Mouse (Mus musculus) E14TG2a.4 (cell line): ENCODE data around the gene Srgap1.

ENCODE experiments used
- H3K27me3 ChIP-seq: 2 replicates; pipeline ENCODE4 v1.6.1; 2014; ENCODE audit warnings: low read length, control low read depth; ENCODE audit not compliant: insufficient read depth
- H3K36me3 ChIP-seq: 2 replicates; pipeline ENCODE4 v1.6.1; 2014; ENCODE audit warnings: low read length, control low read depth; ENCODE audit not compliant: insufficient read depth
- H3K4me1 ChIP-seq: replicated peaks from 2 replicates; pipeline ENCODE4 v1.6.1; 2014; ENCODE audit warnings: low read depth, low read length, control low read depth
- H3K4me3 ChIP-seq: replicated peaks from 2 replicates; pipeline ENCODE4 v1.5.1; 2014; ENCODE audit warnings: mild to moderate bottlenecking, low read length
- H3K9me3 ChIP-seq: 2 replicates; pipeline ENCODE4 v1.6.1; 2014; ENCODE audit warnings: low read length, control low read depth
- CTCF ChIP-seq: conservative IDR thresholded peaks from 2 replicates; pipeline ENCODE4 v1.5.1; 2014; ENCODE audit warnings: low read length
- NANOG ChIP-seq: IDR thresholded peaks from 2 replicates; pipeline ENCODE4 v1.6.1; 2014; ENCODE audit warnings: borderline replicate concordance, low read length, mixed read lengths
- POU5F1 ChIP-seq: IDR thresholded peaks from 2 replicates; pipeline ENCODE4 v1.6.1; 2014; ENCODE audit warnings: low read length, borderline replicate concordance

The Srgap1 gene

GRCm38 (mm10) chr10:122012321-122012720 is 34.8 kb downstream of the Srgap1 start:
- Histone ChIP-seq H3K4me1 (peaks cover 12% of the 10 kb centered on the region), H3K27me3 (no peaks in the 10 kb centered on the region), H3K36me3 (no peaks in the 10 kb centered on the region), H3K9me3 (no peaks in the 10 kb centered on the region), H3K4me3 (no peak overlapping the region)
- TF ChIP-seq NANOG (no peak), CTCF (no peak), POU5F1 (no peak)

- H3K4me3 ChIP-seq = no peak overlapping the region
- TF ChIP-seq POU5F1 (no peak), CTCF (no peak), NANOG (no peak)
Observed at GRCm38 (mm10) chr10:122008731-122009391, 38.3 kb downstream of the Srgap1 start.

GRCm38 (mm10) chr10:122008370-122008730 is 38.8 kb downstream of the Srgap1 start:
- H3K27me3 ChIP-seq = no peaks in the 10 kb centered on the region
- H3K4me1 ChIP-seq = peaks cover 31% of the 10 kb centered on the region
- TF ChIP-seq CTCF (no peak), POU5F1 (no peak), NANOG (no peak)
- no peaks in the 10 kb centered on the region for H3K9me3 ChIP-seq
- H3K36me3 ChIP-seq = no peaks in the 10 kb centered on the region
- H3K4me3 ChIP-seq = no peak overlapping the region

More at GRCm38 (mm10) chr10:122008731-122009391, 38.3 kb downstream of the Srgap1 start:
- peaks cover 31% of the 10 kb centered on the region for H3K4me1 ChIP-seq
- H3K9me3 ChIP-seq = no peaks in the 10 kb centered on the region
- no peaks in the 10 kb centered on the region for H3K27me3 ChIP-seq
- no peaks in the 10 kb centered on the region for H3K36me3 ChIP-seq

GRCm38 (mm10) chr10:122006606-122007005 is 40.5 kb downstream of the Srgap1 start:
- no peaks in the 10 kb centered on the region for H3K36me3 ChIP-seq
- TF ChIP-seq NANOG (no peak), POU5F1 (no peak), CTCF (no peak)
- H3K4me3 ChIP-seq = no peak overlapping the region

GRCm38 (mm10) chr10:122006151-122006550 is 41.0 kb downstream of the Srgap1 start:
- TF ChIP-seq CTCF (no peak), NANOG (no peak), POU5F1 (no peak)
- Histone ChIP-seq H3K4me1 (peaks cover 34% of the 10 kb centered on the region), H3K9me3 (no peaks in the 10 kb centered on the region), H3K36me3 (no peaks in the 10 kb centered on the region), H3K4me3 (no peak overlapping the region), H3K27me3 (no peaks in the 10 kb centered on the region)

More at GRCm38 (mm10) chr10:122006606-122007005, 40.5 kb downstream of the Srgap1 start:
- H3K27me3 ChIP-seq = no peaks in the 10 kb centered on the region
- no peaks in the 10 kb centered on the region for H3K9me3 ChIP-seq
- H3K4me1 ChIP-seq = peaks cover 31% of the 10 kb centered on the region

- no peak for TF ChIP-seq CTCF
- no peak for TF ChIP-seq POU5F1
- TF ChIP-seq NANOG = no peak
- no peak overlapping the region for H3K4me3 ChIP-seq
- H3K36me3 ChIP-seq = no peaks in the 10 kb centered on the region
- H3K27me3 ChIP-seq = no peaks in the 10 kb centered on the region
- no peaks in the 10 kb centered on the region for H3K9me3 ChIP-seq
- peaks cover 36% of the 10 kb centered on the region for H3K4me1 ChIP-seq
Observed at GRCm38 (mm10) chr10:122005560-122005959, 41.6 kb downstream of the Srgap1 start.

GRCm38 (mm10) chr10:122002930-122003329 is 44.2 kb downstream of the Srgap1 start:
- peaks cover 29% of the 10 kb centered on the region for H3K4me1 ChIP-seq
- no peaks in the 10 kb centered on the region for H3K36me3 ChIP-seq
- no peaks in the 10 kb centered on the region for H3K27me3 ChIP-seq
- no peak for TF ChIP-seq POU5F1
- TF ChIP-seq NANOG = no peak
- no peak for TF ChIP-seq CTCF
- no peak overlapping the region for H3K4me3 ChIP-seq
- H3K9me3 ChIP-seq = no peaks in the 10 kb centered on the region

- Histone ChIP-seq H3K27me3 (no peaks in the 10 kb centered on the region), H3K4me3 (no peak overlapping the region), H3K4me1 (peaks cover 13% of the 10 kb centered on the region), H3K9me3 (no peaks in the 10 kb centered on the region), H3K36me3 (no peaks in the 10 kb centered on the region)
- TF ChIP-seq NANOG = no peak
- no peak for TF ChIP-seq POU5F1
- TF ChIP-seq CTCF = no peak
Observed at GRCm38 (mm10) chr10:121998806-121999205, 48.3 kb downstream of the Srgap1 start.

GRCm38 (mm10) chr10:121996500-121996899 is 50.6 kb downstream of the Srgap1 start:
- Histone ChIP-seq H3K4me3 (no peak overlapping the region), H3K9me3 (no peaks in the 10 kb centered on the region), H3K4me1 (peaks cover 13% of the 10 kb centered on the region), H3K27me3 (no peaks in the 10 kb centered on the region), H3K36me3 (no peaks in the 10 kb centered on the region)
- TF ChIP-seq NANOG (no peak), CTCF (no peak), POU5F1 (no peak)
